Mouse (Mus musculus) lung, adult 2 months (tissue): Measurements from ENCODE around the gene Slc2a1.

Experiments used
- CTCF ChIP-seq: fragments of 200-500 bp; IDR thresholded peaks from 2 replicates; pipeline ENCODE4 v1.5.1; 2011; ENCODE audit warnings: mild to moderate bottlenecking, low read length, control low read depth; ENCODE audit not compliant: insufficient read depth
- POLR2A ChIP-seq: fragments of 200-500 bp; IDR thresholded peaks from 2 replicates; pipeline ENCODE4 v1.6.1; 2011; ENCODE audit warnings: low read depth, mild to moderate bottlenecking, control low read depth, low read length, borderline replicate concordance; ENCODE audit errors: extremely low read depth

- TF ChIP-seq CTCF = no peak
- TF ChIP-seq POLR2A = no peak
These were observed 11.6 kb downstream of the Slc2a1 start for GRCm38 (mm10) chr4:119120095-119120494.
